Mouse (Mus musculus): ENCODE data around the gene Atp8b2.

The Atp8b2 gene

GRCm38 (mm10) chr3:89899511-89899908 is 63.8 kb downstream of the Atp8b2 start:
- DNase-seq (ENCODE audit: low read depth, low spot score): no peak

- no peak for DNase-seq (ENCODE audit: low read depth, low spot score)
These were observed 64.3 kb downstream of the Atp8b2 start for GRCm38 (mm10) chr3:89898870-89899510.

- DNase-seq (ENCODE audit: low read depth, low spot score): no peak
These were observed 65.3 kb downstream of the Atp8b2 start for GRCm38 (mm10) chr3:89898011-89898410.

- no peak for DNase-seq (ENCODE audit: low read depth, low spot score)
These were observed 66.0 kb downstream of the Atp8b2 start for GRCm38 (mm10) chr3:89897204-89897796.

GRCm38 (mm10) chr3:89896571-89896970 is 66.7 kb downstream of the Atp8b2 start:
- peak; percentile 55 for DNase-seq (ENCODE audit: low read depth, low spot score)

- peak; percentile 78 for DNase-seq (ENCODE audit: low read depth, low spot score)
These were observed 70.7 kb downstream of the Atp8b2 start for GRCm38 (mm10) chr3:89892517-89893106.

- DNase-seq (ENCODE audit: low read depth, low spot score): no peak
These were observed 71.6 kb downstream of the Atp8b2 start for GRCm38 (mm10) chr3:89891696-89892095.

- DNase-seq (ENCODE audit: low read depth, low spot score): no peak
These were observed 73.4 kb downstream of the Atp8b2 start for GRCm38 (mm10) chr3:89889841-89890430.

Measured in CD4-positive helper T cell, adult 2 months (primary cell).